Mouse (Mus musculus) midbrain, postnatal 0 days (tissue): ENCODE data around the gene Ptbp2. TPM values are rescaled to one million over a fixed set of nuclear protein-coding genes. Genes with fewer than 3 reads are reported as not detected.

Experiments
- ATAC-seq: fragments of 200-750 bp; cut with Nextera tagmentation; 2 replicates; pipeline ENCODE4 v1.8.0; 2017; ENCODE audit warnings: moderate number of reproducible peaks, mild to moderate bottlenecking, moderate TSS enrichment, moderate library complexity; ENCODE audit not compliant: low FRiP score
- DNase-seq: peaks from one replicate; pipeline ENCODE4 v3.0.0-alpha.2; 2015; ENCODE audit warnings: low spot score
- H3K27ac ChIP-seq: fragments of 300-500 bp; sonication (generic); 2 replicates; pipeline ENCODE4 v1.5.1; 2014; ENCODE audit warnings: low read depth, mild to moderate bottlenecking, low read length, mixed read lengths
- H3K27me3 ChIP-seq: fragments of 300-500 bp; sonication (generic); 2 replicates; pipeline ENCODE4 v1.6.1; 2014; ENCODE audit warnings: low read length, control low read depth, mixed read lengths; ENCODE audit not compliant: insufficient read depth
- H3K36me3 ChIP-seq: fragments of 300-500 bp; sonication (generic); 2 replicates; pipeline ENCODE4 v1.6.1; 2014; ENCODE audit warnings: low read length, control low read depth, mixed read lengths; ENCODE audit not compliant: insufficient read depth
- H3K4me1 ChIP-seq: fragments of 300-500 bp; sonication (generic); 2 replicates; pipeline ENCODE4 v1.6.1; 2014; ENCODE audit warnings: mild to moderate bottlenecking, control low read depth, antibody characterized with exemption, low read length, mixed read lengths; ENCODE audit not compliant: insufficient read depth
- H3K4me2 ChIP-seq: fragments of 300-500 bp; sonication (generic); 2 replicates; pipeline ENCODE4 v1.6.1; 2014; ENCODE audit warnings: low read depth, mild to moderate bottlenecking, low read length, mixed read lengths; ENCODE audit not compliant: poor library complexity, severe bottlenecking
- H3K4me3 ChIP-seq: fragments of 300-500 bp; sonication (generic); 2 replicates; pipeline ENCODE4 v1.5.1; 2014; ENCODE audit warnings: low read depth, mild to moderate bottlenecking, low read length, moderate library complexity
- H3K9ac ChIP-seq: fragments of 300-500 bp; sonication (generic); replicated peaks from 2 replicates; pipeline ENCODE4 v1.6.1; 2014; ENCODE audit warnings: mild to moderate bottlenecking, low read length, moderate library complexity, mixed read lengths; ENCODE audit not compliant: poor library complexity, severe bottlenecking
- H3K9me3 ChIP-seq: fragments of 300-500 bp; sonication (generic); 2 replicates; pipeline ENCODE4 v1.6.1; 2016; ENCODE audit warnings: low read length, control low read depth
- CTCF ChIP-seq: IDR thresholded peaks from 2 replicates; pipeline ENCODE4 v1.5.1; 2016; ENCODE audit warnings: antibody characterized with exemption, mild to moderate bottlenecking
- WGBS: fragments of 180-500 bp; shearing (Covaris S2); extraction: QIAGEN DNeasy Blood & Tissue Kit; methylation state at CpG from one replicate; pipeline ENCODE4 v1.1.7; 2014; 5-methylcytosine and 5-hydroxymethylcytosine counted together
- polyA plus RNA-seq: library from polyadenylated mRNA; unstranded; fragments of >200 nt; fragmentation: Nextera tagmentation; extraction: Ambion mirVana; gene quantifications from 2 replicates; pipeline ENCODE4 v1.2.1, GENCODE M21; 2015
- total RNA-seq: library from RNA; depleted of rRNA; stranded (reverse); fragments of >200 nt; gene quantifications from 2 replicates; pipeline ENCODE4 v1.2.3, GENCODE M21; 2014; rRNA removed

Gene Ptbp2
- total RNA-seq (236 and 298 TPM in 2 replicates), polyA plus RNA-seq (162 and 180 TPM in 2 replicates)

- H3K36me3 ChIP-seq: no peaks in the 10 kb centered on the region
- WGBS: 90% methylated on average over 4 of the region's 4 CpGs
Measured at GRCm38 (mm10) chr3:119784366-119784765, at the start of gene Ptbp2. Gene Ptbp2 (minus strand): TSS chr3:119784466.

GRCm38 (mm10) chr3:119814678-119815077, 30.4 kb upstream of the Ptbp2 start:
- Histone ChIP-seq H3K9ac (no peak overlapping the region), H3K4me2 (no peak overlapping the region), H3K4me3 (no peak overlapping the region), H3K36me3 (no peaks in the 10 kb centered on the region), H3K4me1 (no peaks in the 10 kb centered on the region), H3K27me3 (no peaks in the 10 kb centered on the region), H3K27ac (no peak overlapping the region), H3K9me3 (no peaks in the 10 kb centered on the region)
- DNase-seq: no peak
- no peak for ATAC-seq
- no peak; the same call in 1 of the 2 replicates for TF ChIP-seq CTCF
- WGBS: 34% methylated on average over 1 of the region's 1 CpGs

More at GRCm38 (mm10) chr3:119784366-119784765, at the start of gene Ptbp2:
- H3K27ac ChIP-seq: peak within 1 kb of the TSS; percentile 99
- TF ChIP-seq CTCF: no peak
- H3K4me2 ChIP-seq: peak within 1 kb of the TSS; percentile 44
- H3K4me3 ChIP-seq: peak within 1 kb of the TSS; percentile 94
- DNase-seq (no peak), ATAC-seq (no peak)
- no peaks in the 10 kb centered on the region for H3K9me3 ChIP-seq
- peaks cover 9% of the 10 kb centered on the region for H3K4me1 ChIP-seq
- H3K9ac ChIP-seq: peak within 1 kb of the TSS; percentile 99
- no peaks in the 10 kb centered on the region for H3K27me3 ChIP-seq

GRCm38 (mm10) chr3:119806123-119806522, 21.9 kb upstream of the Ptbp2 start:
- Histone ChIP-seq H3K36me3 (no peaks in the 10 kb centered on the region), H3K27ac (no peak overlapping the region), H3K4me3 (no peak overlapping the region), H3K9me3 (no peaks in the 10 kb centered on the region), H3K27me3 (no peaks in the 10 kb centered on the region), H3K4me1 (no peaks in the 10 kb centered on the region), H3K4me2 (no peak overlapping the region), H3K9ac (no peak overlapping the region)
- ATAC-seq (no peak), DNase-seq (no peak)
- no peak for TF ChIP-seq CTCF
- WGBS: 78% methylated on average over 7 of the region's 7 CpGs

GRCm38 (mm10) chr3:119794677-119795365, 10.6 kb upstream of the Ptbp2 start:
- Histone ChIP-seq H3K4me1 (no peaks in the 10 kb centered on the region), H3K9ac (no peak overlapping the region), H3K27ac (no peak overlapping the region), H3K27me3 (no peaks in the 10 kb centered on the region), H3K4me3 (no peak overlapping the region), H3K4me2 (no peak overlapping the region), H3K9me3 (no peaks in the 10 kb centered on the region), H3K36me3 (no peaks in the 10 kb centered on the region)
- ATAC-seq: no peak
- WGBS: 80% methylated on average over 9 of the region's 9 CpGs
- no peak for DNase-seq
- no peak for TF ChIP-seq CTCF

- peak overlapping the region; percentile 99 for H3K9ac ChIP-seq
- DNase-seq (peak; percentile 93), ATAC-seq (peak; percentile 95)
- H3K9me3 ChIP-seq: no peaks in the 10 kb centered on the region
- H3K4me3 ChIP-seq: peak overlapping the region; percentile 94
- peak overlapping the region; percentile 63 for H3K4me2 ChIP-seq
- H3K36me3 ChIP-seq: no peaks in the 10 kb centered on the region
- H3K27ac ChIP-seq: peak overlapping the region; percentile 99
- H3K27me3 ChIP-seq: no peaks in the 10 kb centered on the region
- under 1% methylated on average over 49 of the region's 89 CpGs for WGBS
- no peak for TF ChIP-seq CTCF
- peaks cover 17% of the 10 kb centered on the region for H3K4me1 ChIP-seq
Measured at GRCm38 (mm10) chr3:119782946-119783701, 1.1 kb downstream of the Ptbp2 start.
